Mouse (Mus musculus): ENCODE results near the gene Nucks1.

Gene Nucks1

GRCm38 (mm10) chr1:131917634-131918033, 7.3 kb downstream of the Nucks1 start:
- in situ Hi-C loops (cut with MboI, MseI) = no loop called here

- in situ Hi-C loops (cut with MboI, MseI) = no loop called here
Measured at GRCm38 (mm10) chr1:131919052-131919451, 8.7 kb downstream of the Nucks1 start.

- in situ Hi-C loops (cut with MboI, MseI) = no loop called here
Measured at GRCm38 (mm10) chr1:131922100-131922499, 11.8 kb downstream of the Nucks1 start.

GRCm38 (mm10) chr1:131933471-131933870, 23.1 kb downstream of the Nucks1 start:
- in situ Hi-C loops (cut with MboI, MseI) = loop anchor here (10.0 kb wide), 1 partner anchor 1061 kb away; no protein-coding TSS in a partner anchor

GRCm38 (mm10) chr1:131937659-131938305, 27.4 kb downstream of the Nucks1 start:
- in situ Hi-C loops (cut with MboI, MseI) = loop anchor here (10.0 kb wide), 1 partner anchor 1057 kb away; no protein-coding TSS in a partner anchor

GRCm38 (mm10) chr1:131938811-131939210, 28.5 kb downstream of the Nucks1 start:
- in situ Hi-C loops (cut with MboI, MseI) = loop anchor here (10.0 kb wide), 1 partner anchor 1056 kb away; no protein-coding TSS in a partner anchor

- in situ Hi-C loops (cut with MboI, MseI) = no loop called here
Measured at GRCm38 (mm10) chr1:131940711-131941244, 30.4 kb downstream of the Nucks1 start.

GRCm38 (mm10) chr1:131941501-131941900, 31.2 kb downstream of the Nucks1 start:
- in situ Hi-C loops (cut with MboI, MseI) = no loop called here

- in situ Hi-C loops (cut with MboI, MseI) = no loop called here
Measured at GRCm38 (mm10) chr1:131942621-131943590, 32.6 kb downstream of the Nucks1 start.

- in situ Hi-C loops (cut with MboI, MseI) = no loop called here
Measured at GRCm38 (mm10) chr1:131945674-131946440, 35.5 kb downstream of the Nucks1 start.

- in situ Hi-C loops (cut with MboI, MseI) = no loop called here
Measured at GRCm38 (mm10) chr1:131946462-131947215, 36.3 kb downstream of the Nucks1 start.

GRCm38 (mm10) chr1:131947997-131948525, 37.7 kb downstream of the Nucks1 start:
- in situ Hi-C loops (cut with MboI, MseI) = no loop called here

GRCm38 (mm10) chr1:131954242-131954865, 44.0 kb downstream of the Nucks1 start:
- in situ Hi-C loops (cut with MboI, MseI) = no loop called here

GRCm38 (mm10) chr1:131955131-131955757, 44.9 kb downstream of the Nucks1 start:
- in situ Hi-C loops (cut with MboI, MseI) = no loop called here

GRCm38 (mm10) chr1:131957416-131957815, 47.1 kb downstream of the Nucks1 start:
- in situ Hi-C loops (cut with MboI, MseI) = no loop called here

GRCm38 (mm10) chr1:131961004-131961403, 50.7 kb downstream of the Nucks1 start:
- in situ Hi-C loops (cut with MboI, MseI) = no loop called here

- in situ Hi-C loops (cut with MboI, MseI) = no loop called here
Measured at GRCm38 (mm10) chr1:131962606-131963084, 52.3 kb downstream of the Nucks1 start, which contains the start of gene Slc45a3. Slc45a3 (plus strand) TSS chr1:131962967.

GRCm38 (mm10) chr1:131963085-131963951, 53.0 kb downstream of the Nucks1 start:
- in situ Hi-C loops (cut with MboI, MseI) = no loop called here
